Mouse (Mus musculus) cerebellum, postnatal 4 days (tissue): ENCODE results near the gene Olfr558.
A peak's percentile ranks its signal among the peaks of the same experiment; 100 is the strongest.

Experiments
- DNase-seq, 2 experiments: peaks; one replicate each; pipeline ENCODE4 v3.0.0; 2022; ENCODE audit warnings: low spot score in 2 of 2, mixed read lengths in 1 of 2

The Olfr558 gene

DNA sequence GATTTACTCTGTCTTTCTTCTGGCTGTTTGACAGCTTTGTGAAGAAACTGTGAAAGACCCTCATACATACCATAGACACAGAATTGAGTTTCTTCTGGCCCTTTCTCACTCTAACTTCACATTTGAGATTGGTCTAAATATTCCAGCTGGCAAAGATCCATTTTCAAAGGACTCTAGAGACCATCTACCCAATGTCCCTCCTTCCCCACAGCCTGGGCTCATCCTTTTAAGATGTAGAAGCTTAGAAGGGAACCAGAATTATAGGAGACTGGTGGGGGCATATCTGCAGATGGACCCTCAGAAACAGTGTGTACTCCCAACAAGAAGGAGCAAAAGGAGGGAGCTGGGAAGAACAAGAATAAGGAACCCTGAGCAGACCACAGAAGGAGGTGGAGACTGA lies at the start of gene Olfr558:
Gene Olfr558 (plus strand): TSS at position 301 of the 400 bp plus-strand sequence.
- no peak for DNase-seq

GRCm38 (mm10) chr7:102658523-102658922 lies 43.5 kb upstream of the Olfr558 start, which contains the start of gene Olfr555:
Gene Olfr555 (plus strand): TSS chr7:102658823.
- no peak for DNase-seq

DNA sequence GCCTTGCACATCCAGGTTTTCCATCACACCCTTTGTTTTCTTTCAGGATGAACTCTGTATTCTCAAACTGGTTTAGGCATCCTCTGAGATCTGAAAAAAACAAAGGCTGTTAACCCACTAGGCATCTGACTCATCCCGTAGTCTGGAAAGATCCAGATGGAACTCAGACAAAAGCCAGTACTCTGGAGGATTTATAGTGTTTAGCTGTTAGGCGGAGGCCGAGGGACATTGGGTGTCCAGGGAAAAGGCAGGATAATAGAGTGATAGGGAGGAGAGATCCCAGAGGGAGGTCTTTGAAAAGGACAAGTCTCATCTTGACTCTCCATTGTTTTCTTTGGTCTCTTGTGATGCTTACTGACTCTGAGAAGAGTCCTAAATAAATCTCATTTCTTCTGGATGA lies 37.4 kb upstream of the Olfr558 start, which contains the start of gene Olfr556:
Gene Olfr556 (plus strand): TSS at position 301 of the 400 bp plus-strand sequence.
- DNase-seq: no peak

GRCm38 (mm10) chr7:102665378-102665777 lies 36.6 kb upstream of the Olfr558 start:
- no peak for DNase-seq

DNA sequence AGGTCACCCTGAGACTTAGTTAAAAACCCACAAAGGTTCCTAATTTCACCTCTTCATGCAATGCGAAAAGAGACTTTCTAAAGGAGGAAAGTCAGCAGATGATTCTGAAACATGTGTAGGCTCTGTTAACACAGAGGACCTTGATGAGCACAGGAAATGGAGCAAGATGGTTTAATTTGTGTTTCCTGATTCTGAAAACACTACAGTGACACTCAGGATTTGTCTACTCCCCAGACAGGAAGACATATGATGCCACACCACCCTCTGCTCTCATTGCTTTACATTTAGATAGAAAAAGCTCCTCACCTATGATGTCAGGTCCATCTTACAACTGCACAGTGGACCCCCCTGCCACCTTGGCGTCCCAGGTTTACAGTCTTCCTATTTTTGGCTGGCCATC lies 25.8 kb upstream of the Olfr558 start:
- DNase-seq: no peak

GRCm38 (mm10) chr7:102681916-102682315 lies 20.1 kb upstream of the Olfr558 start:
- no peak for DNase-seq

GRCm38 (mm10) chr7:102686944-102687501 lies 15.0 kb upstream of the Olfr558 start, which contains the start of gene Trim68:
Gene Trim68 (minus strand): TSS chr7:102687327.
- DNase-seq: peak; percentile 61 to 74

DNA sequence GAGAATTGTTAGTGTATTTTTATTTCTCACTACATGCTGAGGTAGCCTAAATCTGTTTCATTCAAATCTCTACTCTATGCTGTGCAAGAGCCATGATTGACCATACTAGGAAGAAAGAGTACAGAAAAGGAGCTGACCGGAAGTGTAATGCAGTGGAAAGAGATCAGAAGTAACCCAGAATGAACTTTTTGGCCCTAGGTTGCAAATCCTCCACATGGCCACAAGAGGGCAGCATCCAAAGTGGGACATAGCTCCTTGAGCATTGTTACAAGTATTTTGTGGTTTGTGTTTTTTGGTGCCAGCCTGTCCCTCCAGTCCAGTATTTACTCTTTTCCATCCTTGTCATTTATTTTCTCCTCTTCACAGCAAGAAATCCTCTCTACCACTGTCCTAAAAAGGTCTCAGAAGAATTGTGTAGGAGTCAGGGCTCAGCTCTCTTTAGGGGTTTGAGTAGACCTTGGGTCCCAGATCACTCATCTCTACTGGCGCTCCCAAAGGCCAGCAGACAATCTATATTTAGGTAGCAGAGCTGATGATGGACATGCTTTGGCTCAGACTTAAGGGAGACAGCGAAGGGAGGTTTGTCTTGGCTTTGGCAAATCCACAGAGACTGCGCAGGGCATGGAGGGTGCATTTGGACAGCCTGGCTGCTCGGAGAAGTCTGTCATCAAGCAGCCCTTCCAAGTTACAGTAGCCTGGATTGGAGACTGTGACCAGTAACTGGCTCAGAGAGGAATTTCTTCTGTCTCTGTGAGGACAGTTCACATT lies 6.5 kb upstream of the Olfr558 start, which contains the start of gene Olfr557:
Gene Olfr557 (plus strand): TSS at position 553 of the 768 bp plus-strand sequence.
- DNase-seq: peak in 1 of 2 experiments; percentile 12

DNA sequence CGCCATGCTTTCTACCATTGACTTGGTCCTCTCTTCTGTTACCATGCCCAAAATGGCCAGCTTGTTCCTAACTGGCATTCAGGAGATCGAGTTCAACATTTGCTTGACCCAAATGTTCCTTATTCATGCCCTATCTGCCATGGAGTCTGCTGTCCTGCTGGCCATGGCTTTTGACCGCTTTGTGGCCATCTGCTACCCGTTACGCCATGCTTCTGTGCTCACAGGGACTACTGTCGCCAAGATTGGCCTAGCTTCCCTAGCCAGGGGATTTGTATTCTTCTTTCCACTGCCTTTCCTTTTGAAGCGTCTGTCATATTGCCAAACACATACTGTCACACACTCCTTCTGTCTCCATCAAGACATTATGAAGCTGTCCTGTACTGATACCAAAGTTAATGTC lies 3.6 kb upstream of the Olfr558 start:
- no peak for DNase-seq

- DNase-seq: no peak
These were observed 17.0 kb downstream of the Olfr558 start, which contains the start of gene Olfr33 for GRCm38 (mm10) chr7:102718970-102719369. Gene Olfr33 (minus strand): TSS chr7:102719070.

DNA sequence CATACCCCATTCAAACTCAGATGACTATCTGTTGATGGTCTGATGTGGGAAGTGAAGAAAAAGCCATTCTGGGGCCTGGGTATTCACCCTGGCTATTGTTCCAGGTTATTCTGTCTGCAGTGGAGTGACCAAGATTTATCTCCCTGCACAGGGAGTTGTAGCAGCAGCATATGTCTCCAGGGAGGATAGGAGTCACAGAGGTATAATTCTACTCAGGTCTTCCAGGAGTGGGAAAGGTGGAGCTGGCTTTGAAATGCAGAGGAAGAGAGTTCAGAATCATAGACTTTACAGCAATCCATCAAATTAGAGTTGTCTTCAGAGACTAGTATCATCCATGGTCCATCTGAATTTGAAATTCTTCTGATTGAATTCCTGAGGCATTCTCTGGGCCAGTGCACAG lies 25.4 kb downstream of the Olfr558 start, which contains the start of gene Olfr559:
Gene Olfr559 (minus strand): TSS at position 101 of the 400 bp plus-strand sequence.
- DNase-seq: no peak

DNA sequence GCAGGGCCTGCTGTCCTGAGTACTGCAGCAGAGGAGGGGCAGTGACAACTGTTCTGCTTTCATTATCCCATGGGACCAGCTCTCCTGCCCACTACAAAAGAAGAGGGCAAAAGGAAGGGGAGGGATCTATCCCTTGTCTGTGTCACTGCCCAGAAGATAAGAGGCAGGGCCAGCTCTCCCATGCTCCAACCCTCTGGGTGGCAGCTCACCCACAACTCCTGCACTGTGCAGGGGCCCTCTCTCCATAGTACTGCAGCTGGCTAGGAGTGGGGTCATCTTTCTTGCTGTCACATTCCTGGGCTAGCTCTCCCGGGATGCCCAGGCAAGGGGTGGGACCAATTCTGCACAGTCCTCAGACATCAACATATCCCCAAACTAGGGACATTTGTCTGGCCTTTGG lies 31.8 kb downstream of the Olfr558 start:
- DNase-seq: no peak

DNA sequence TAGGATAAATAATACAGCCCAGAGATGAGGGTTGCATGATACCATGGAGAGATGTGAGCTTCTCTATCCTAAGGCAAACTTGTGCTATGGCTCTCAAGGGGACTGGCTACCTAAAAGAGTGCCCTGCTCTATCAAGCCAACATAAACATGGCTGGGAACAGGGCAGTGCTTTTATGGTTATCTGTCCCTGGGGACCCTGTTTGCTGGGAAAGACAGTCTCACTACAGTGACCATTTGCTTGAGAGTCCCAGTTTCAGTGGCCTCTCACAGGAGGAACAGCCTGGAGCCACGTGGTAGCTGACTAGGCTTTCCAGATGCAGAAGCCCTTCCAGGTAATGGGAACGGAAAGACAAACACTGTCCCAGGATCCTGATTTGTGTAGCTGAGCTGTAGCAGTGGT lies 35.7 kb downstream of the Olfr558 start:
- no peak for DNase-seq

DNA sequence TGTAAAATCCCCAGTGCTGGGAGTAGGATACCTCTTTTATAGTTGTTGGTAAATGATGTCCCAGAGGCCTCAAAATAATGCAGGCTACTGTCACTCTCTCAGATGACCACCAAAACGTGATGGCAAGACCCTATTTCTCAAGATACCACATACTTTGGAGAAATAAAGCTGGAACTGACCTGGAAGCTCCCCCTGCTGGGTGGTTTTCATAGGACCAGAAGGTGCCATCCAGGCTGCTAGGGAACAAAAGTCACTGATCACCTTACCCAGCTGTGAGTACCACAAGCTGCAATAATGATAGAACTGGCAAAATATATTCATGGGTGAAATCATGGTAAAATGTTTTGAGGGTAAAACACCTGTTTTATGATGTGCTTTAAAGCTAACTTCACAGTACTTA lies 50.1 kb downstream of the Olfr558 start:
- no peak for DNase-seq

DNA sequence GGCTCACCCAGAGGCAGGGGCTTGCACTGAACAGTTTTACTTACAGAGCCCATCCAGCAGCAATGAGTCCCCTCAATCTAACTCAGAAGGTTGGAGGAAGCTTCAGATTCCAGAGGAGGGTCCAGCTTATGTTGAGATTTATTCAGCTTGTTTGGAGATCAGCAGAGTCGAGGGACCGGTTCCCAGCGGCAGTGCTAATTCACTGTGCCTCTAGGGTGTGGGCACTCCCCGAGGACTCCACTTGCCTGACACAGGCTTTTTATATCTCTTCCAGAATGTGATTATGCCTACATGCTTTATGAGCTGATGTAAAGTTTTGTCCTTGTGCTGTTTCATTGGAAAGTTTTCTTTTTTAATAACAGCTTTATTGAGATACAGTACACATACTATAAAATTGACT lies 57.3 kb downstream of the Olfr558 start, which contains the start of the genes Olfr560 and Olfr78:
Gene Olfr560 (minus strand): TSS at position 101 of the 400 bp plus-strand sequence.
Gene Olfr78 (minus strand): TSS at position 206 of the 400 bp plus-strand sequence.
- DNase-seq: no peak
